Mouse (Mus musculus) telencephalon, adult 2 months (tissue): ENCODE results near the gene Sun1.

Source experiments
- DNase-seq: peaks from one replicate; pipeline ENCODE4 v3.0.0-alpha.2; 2011; ENCODE audit warnings: low read depth, low spot score

Gene Sun1

DNA sequence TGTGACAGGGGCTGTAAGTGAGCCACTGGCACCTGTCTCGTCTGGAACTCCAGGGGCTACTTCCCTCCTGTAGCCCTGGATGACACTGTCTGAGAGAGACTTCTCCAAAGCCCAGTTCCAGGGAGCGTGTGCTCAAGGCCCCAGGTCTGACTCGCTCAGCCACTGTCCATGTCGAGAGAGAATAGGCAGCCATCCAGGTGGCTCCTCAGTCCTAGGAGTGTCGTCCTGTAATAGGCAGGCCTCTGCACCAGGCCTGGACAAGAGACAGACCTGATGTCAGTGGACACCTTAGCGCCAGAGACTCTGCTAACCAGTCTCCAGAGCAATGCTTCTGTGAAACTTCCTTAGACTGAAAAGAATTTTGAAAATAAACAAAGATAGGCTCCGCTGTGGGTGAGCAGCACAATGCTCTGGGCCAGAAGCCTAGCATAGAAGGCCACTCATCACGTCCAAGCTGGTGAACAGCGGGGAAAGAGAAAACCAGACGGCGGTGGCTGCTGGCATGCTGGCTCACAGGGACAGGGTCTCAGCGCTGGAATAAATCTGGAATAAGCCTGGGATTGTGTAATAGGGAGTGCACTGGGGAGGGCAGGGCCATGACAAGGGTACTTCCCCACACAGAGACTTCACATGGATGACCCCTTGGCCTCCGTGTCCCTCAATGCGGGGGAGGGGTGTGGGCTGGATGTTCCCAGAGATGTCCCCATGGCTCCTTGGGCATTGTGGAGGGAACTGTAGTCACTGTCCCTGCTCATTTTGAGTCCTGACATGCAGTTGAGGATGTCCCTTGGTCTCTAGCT, 85.9 kb downstream of the Sun1 start:
- DNase-seq, result no peak

DNA sequence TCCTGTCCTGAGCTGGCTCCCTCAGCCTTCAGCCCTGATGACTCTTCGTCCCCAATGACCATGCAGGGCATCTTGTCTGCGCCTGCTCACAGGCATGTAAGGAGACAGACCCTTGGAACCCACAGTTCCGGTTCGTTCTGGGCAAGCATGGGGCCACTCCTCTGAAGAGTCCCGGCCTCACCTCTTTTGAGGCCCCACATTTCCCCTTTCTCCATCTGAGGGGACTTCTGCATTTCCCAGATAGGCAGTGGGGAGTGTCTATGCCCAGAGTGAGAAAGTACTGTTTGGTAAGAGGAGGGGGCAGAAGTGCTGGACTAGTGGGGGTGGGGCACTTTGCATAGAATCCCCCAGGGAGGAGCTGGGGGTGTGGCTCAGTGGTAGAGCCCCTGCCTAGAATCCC, 86.7 kb downstream of the Sun1 start:
- no peak for DNase-seq

DNA sequence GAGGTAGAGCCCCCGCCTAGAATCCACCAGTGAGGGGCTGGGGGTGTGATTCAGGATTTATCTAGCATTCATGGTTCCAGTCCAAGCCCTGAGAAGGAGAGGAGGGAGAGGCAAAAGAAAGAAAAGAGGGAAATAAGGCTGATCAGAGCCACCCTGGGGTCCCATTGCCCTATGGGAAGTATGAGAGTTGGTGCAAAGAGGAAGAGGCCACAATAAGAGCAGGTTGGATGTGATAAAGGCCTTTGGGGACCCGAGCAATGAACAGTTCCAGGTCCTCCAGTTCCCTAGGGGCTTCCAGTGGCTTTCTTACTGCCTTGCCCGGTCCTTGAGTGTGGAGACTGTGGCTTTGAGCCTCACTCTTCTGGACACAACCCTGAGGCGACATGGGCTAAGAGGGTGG, 87.3 kb downstream of the Sun1 start:
- no peak for DNase-seq

DNA sequence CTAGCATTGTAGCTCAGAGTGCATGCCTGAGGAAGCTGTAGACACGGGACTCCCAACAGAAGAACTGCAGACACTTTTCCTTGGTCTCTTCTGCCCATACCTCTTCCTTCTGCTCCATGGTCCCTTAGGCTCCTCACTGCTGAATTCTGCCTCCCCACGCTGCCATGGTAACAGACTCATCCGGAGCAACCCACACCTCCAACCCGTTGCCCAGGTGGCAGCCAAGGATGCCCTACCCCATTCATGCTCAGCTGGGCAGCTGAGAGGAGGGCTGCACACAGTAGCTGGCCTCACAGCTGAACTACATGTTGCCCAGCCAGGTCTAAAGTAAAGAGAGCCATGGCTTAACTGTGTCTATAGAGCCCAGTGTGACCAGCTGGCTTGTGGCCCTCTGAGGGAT, 88.2 kb downstream of the Sun1 start:
- DNase-seq, result no peak

DNA sequence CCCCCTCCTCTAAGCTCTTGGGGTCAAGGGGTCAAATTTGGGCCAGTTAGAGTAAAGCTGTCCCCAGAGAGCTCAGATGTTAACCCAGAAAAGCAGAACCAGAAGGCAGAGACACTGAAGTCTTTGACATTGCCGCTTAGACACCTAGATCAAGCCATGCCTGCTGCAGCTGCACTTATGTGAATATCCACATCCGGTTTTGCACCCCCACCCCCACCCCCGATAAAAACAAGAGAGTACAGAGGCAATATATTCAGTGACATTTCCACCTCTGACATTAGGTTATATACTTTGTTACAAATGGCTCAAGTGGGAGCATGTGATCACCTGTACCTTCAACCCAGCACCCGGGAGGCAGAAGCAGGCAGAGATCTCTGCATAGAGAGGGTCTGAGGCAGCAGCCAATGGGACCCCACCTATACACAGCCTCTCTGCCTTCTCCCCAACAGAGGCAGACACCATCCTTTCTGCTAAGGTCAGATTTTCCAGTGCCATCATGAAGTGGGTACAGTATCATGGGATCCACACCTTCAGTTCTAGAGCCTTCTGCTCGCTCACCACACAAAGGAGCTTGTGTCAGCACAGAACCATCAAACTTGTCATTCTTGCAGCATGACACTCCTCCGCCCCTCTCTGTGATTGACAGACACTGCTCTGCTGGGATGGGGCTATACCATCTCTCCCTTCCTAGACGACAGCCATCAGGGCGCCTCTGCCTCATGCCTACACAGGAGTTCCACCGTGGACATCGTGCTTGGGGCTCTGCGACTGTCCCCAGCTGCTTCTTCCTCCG, 90.2 kb downstream of the Sun1 start:
- DNase-seq, result no peak

DNA sequence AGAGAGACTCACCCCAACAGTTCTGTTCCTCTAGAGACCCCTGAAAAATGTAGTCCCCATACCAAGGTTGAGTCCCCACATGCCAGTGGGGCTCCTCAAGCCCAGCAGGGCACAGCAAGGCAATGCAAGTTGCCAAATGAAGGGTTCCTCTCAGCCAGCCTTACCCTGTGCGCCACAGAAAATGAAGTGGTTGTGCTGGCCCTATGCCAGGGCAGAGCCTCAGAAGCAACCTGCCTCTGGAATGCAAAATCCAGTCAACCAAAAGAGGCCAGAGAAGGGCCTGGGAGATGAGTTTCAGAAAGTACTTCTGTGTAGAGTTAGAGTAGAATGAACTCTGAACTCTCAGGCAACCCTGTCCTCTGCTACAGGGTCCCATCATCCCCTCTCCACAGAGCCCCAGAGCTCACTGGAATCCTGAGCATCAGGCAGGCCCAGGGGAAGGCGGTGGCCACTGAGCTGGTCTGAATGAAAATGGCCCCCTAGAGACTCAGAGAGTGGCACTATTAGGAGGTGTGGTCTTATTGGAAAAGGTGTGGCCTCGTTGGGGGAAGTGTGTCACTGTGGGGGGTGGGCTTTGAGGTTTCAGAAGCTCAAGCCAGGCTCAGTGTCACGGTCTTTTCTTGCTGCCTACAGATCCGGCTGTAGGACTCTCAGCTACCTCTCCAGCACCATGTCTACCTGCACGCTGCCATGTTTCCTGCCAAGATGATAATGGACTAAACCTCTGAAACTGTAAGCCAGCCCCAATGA, 91.5 kb downstream of the Sun1 start:
- DNase-seq, result no peak

DNA sequence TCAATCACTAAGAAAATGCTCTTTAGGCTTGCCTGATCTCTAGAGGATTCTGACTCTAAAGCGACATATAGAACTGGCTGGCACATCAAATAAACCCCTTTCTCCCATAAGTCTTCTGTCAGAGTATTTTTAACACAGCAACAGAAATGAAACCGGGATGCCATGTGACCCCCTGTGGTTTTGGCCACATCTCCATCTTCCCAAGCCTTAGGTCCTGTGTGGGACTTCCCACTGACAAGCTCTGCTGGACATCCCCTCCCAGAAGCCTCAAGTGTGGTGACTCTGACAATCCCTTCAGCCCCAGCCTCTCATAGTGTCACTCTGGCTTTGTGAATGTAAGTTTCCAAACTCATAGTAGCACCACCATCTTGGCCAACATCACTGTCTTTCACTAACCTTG, 93.7 kb downstream of the Sun1 start:
- no peak for DNase-seq

DNA sequence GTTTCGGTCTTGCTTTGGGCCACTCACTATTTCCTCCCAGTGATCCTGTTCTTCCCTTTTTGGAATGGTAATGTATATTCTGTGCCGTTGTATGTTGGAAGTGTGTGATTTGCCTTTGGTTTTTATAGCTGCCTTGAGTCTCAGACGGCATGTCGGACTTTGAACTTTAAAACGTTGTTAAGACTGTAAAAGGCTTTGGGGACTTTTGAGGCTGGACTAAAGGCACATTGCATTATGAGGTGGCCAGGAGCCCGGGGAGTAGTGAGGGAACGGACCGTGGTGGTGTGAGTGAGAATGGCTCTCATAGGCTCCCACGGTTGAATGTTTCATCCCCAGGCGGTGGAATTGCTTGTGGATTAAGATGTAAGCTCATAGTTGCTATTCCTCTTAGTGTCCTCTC, 96.7 kb downstream of the Sun1 start:
- no peak for DNase-seq

DNA sequence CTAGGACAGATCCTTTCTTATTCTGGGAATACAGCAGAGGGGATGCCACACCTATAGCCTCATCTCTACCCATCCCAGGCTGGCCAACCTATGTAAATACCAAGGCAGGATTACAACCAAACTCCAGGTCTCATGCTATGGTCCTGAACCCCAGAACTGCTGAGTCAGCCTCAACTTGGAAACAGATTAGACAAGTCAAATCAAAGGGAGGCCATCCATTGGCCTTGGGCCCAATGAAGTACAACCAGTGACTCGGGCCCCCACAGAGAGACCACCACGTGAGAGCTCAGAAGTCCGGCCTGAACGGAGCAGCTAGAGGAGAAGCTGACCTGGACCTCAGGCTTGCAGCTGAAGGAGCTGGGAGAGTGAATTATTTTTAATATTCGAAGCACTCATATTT, 97.3 kb downstream of the Sun1 start:
- DNase-seq, result no peak
